Mouse (Mus musculus): ENCODE measurements around the gene Mtcl1.

Gene Mtcl1

DNA sequence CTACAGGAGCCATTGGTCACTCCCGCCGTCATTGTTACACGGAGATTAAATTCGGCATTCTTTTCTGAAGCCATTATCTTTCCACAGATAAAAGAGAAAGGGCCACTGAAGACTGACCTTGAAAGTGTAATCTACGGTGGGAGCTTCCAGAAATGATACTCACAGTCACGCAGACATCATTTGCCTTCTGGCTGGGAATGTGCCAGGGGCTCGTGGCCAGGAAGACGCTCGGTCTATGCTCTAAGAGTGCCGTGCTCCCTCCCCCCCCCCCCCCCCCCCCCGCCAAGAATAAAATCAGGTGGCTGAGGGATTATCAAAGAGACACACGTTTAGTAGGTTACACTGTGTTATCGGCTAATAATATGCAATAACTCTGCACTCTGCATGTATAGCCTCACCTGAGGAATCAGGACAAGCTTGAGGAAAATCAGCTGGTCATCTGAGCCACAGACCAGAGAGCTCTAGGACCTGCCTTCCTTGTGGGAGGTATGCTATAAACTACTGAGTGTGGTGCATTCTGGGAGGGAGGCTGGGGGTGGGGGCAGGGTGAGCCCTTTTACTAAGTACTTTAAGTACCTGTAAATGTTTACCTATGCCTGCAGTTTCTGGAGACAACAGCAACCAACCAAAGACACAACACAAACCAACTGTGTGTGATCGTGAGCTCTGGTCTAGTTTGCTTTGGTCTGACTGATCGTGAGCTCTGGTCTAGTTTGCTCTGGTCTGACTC, 87.1 kb downstream of the Mtcl1 start:
- DNase-seq (ENCODE audit: low read depth) = no peak

GRCm38 (mm10) chr17:66358026-66358978, 91.2 kb downstream of the Mtcl1 start:
- no peak for DNase-seq (ENCODE audit: low read depth)

DNA sequence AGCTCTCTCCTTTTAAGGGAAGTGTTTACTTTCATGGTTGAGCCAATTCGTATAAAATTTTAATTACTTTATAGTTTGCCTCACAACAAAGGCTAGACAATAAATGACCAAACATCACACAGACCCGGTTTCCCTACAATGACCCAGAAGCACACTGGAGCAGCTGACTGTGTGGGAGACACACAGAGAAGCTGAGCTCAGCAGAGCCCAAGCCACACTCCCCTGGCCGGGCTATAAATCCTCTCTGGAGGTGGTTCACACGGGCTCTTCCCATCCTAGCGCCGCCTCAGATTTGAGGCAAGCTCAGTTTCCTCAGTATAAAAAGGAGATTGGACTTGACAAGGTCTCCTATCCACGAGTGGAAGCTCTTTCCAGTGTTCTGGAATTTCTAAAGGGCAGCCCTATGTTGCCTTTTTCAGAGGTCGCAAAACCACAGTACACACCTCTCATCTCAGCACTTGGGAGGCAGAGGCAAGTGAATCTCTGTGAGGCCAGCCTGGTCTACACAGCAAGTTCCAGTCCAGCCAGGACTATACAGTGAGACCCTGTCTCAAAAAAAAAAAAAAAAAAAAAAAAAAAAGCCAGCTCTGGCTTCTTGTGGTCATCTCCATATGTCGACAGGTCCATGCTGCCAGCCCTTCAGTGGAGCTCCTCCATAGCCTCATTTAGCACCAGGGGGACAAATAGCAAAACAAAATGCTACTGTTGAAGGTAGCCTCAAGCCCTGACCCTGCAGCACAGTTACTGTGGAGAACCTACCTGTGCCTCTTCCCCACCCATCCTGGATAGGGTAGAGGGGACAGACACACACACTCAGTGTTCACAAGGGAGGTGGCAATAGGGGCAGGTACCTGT, 92.2 kb downstream of the Mtcl1 start:
- no peak for DNase-seq (ENCODE audit: low read depth)

GRCm38 (mm10) chr17:66353907-66354306, 95.6 kb downstream of the Mtcl1 start:
- DNase-seq (ENCODE audit: low read depth) = no peak

GRCm38 (mm10) chr17:66352847-66353643, 96.5 kb downstream of the Mtcl1 start:
- DNase-seq (ENCODE audit: low read depth) = no peak

DNA sequence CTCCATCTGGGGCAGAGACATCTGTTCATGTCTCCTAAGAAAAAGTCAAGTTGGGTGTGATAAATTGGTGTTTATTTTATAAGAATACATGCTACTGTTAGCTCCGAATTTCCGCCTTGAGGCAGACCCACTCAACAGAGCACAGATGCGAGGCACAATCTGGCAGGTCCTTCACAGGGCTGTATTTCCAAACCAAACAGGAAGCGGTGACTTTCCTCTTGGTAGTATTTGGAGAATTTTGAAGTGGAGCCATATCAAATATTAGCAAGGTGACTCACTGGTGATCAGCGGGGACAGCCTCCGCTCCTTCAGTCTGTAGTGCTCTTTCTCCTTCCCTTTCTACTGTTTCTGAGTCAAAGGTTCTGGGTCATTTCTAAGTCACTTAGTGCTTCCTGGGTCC, 97.3 kb downstream of the Mtcl1 start:
- DNase-seq (ENCODE audit: low read depth) = no peak

- no peak for DNase-seq (ENCODE audit: low read depth)
These were observed 98.9 kb downstream of the Mtcl1 start for GRCm38 (mm10) chr17:66350689-66351088.

DNA sequence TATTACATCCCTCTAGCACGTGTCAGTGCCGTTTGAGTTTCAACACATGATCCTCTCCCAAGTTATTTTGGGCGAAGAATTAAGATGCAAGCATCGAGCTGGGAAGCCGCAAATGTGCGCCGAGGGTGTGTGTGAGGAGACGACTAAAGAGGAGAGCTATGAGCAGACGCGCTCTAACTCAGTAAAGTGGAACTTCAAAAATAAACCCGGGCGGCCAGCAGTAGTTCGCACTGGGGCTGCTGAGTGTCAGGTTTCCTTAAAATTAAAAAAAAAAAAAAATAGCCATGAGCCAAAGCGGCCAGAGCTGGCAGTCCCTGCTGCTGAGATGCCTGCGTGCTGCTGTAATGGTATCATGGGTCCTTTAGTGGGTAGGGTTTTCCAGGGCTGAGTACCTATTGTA, 99.4 kb downstream of the Mtcl1 start:
- no peak for DNase-seq (ENCODE audit: low read depth)

- no peak for DNase-seq (ENCODE audit: low read depth)
These were observed 103.2 kb downstream of the Mtcl1 start for GRCm38 (mm10) chr17:66346378-66346777.

GRCm38 (mm10) chr17:66345680-66346079, 103.9 kb downstream of the Mtcl1 start:
- DNase-seq (ENCODE audit: low read depth) = no peak

DNA sequence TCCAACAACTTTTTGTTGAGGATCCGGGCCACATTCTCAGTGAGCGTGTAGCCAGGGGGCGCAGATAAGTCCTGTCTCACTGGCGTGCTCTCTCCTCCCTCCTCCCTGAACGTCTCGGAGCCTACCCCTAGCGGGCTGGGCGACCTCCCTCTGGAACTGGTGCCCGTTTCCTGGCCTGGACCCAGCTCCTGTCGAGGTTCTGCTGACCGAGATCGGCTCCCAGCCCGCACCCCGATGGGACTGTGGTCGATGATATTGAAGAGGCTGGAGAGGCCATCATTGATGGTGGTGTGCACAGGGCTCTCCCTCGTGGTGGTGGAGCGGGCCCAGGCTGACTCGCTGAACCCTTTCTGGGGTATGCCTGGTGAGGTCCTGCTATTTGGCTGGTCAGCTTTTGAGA, 106.6 kb downstream of the Mtcl1 start:
- DNase-seq (ENCODE audit: low read depth) = no peak

DNA sequence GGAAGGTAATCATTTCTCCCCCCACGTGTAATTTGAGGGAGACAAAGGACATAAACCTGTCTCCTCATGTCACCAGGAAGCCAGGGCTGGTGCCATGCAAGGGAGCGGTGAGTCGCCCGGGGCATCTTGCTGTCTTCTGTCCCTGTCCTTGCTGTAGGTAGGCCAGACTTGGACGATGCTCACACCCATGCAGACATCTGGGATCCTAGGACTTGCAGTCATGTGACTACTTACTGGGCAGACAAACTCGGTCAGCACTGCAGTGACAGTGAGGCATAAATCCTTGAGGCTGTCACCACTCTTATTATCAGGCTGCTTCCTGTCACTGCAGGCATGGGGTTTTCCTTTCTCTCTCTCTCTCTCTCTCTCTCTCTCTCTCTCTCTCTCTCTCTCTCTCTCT, 107.9 kb downstream of the Mtcl1 start:
- DNase-seq (ENCODE audit: low read depth) = no peak

DNA sequence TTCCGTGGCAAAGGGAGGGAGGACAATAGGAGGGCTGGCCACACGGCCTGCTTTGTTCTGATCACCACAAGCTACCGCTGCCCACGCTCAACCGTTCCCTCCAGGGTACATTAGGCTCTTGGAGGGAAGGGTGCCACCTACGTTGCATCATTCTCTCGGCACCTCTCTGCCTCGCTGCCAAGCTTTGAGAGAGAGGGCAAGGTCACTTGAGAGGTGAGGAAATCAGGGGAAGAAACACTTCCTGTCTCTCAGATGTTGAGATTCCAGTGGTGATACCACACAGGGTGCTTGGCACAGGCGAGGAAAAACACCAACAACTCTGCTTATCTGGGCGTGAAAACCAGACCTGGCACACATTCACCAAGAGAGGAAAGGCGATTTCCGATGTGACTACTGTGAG, 108.8 kb downstream of the Mtcl1 start:
- no peak for DNase-seq (ENCODE audit: low read depth)

GRCm38 (mm10) chr17:66337929-66338328, 111.6 kb downstream of the Mtcl1 start:
- no peak for DNase-seq (ENCODE audit: low read depth)

DNA sequence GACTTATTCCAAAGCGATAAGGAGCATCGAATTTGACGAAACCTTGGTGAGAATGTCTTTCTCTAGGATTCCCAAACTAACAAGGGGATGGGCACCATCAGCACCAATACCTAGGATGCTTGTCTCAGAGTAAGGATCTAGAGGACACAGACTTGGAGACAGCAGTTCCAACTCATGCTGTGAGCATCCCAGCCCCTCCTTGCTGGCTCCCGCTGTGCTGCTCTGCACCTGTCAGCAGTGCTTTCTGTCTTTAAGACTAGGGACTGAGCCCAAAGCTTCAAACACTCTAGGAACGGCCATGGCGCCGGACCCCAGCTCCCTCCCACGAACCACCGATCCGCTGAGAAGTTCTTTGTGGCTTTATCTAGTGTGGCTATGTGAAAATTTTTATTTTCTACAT, 114.0 kb downstream of the Mtcl1 start:
- DNase-seq (ENCODE audit: low read depth) = no peak

DNA sequence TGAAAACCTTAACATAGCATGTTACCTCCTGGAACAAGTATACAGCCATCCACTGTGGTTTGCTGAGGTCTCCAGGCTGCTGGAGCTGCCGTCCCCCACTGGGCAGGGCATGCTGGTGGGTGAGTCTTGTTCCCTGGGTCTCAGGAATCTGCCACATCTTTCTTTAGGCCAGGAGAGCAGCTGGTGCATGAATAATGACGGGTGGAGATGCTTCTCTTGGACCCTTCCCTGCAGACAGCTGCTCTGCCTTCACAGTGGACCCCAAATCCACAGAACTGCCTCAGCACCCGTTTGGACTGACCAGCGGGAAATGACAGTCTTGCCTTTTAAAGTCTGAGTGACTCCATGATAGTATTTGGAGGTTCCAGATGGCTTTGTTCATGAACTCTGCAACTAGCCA, 114.7 kb downstream of the Mtcl1 start:
- DNase-seq (ENCODE audit: low read depth) = no peak

GRCm38 (mm10) chr17:66331207-66331606, 118.3 kb downstream of the Mtcl1 start:
- DNase-seq (ENCODE audit: low read depth) = no peak

DNA sequence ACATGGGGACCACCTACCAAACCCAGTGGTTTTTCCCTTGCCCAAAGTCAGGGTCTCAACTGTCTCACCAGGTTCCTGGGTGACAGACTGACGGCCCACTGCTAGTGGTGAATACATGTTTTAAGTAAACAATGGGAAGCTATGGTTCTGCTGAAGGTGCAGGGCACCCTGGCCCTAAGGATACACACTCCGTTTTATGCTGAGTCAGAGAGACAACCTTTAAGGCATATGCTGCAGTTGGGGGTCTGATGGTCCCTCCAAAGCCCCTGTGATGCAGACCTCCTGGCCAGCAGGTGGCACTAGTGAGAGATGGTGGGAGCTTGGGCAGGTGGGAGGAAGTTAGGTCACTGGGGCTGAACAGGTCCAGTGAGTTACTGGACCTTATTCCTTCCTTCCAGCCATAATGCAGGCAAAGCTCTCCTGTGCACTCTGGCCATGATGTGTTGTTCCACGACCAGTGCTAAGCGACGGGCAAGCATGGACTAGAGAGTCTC, 123.0 kb downstream of the Mtcl1 start:
- DNase-seq (ENCODE audit: low read depth) = no peak

DNA sequence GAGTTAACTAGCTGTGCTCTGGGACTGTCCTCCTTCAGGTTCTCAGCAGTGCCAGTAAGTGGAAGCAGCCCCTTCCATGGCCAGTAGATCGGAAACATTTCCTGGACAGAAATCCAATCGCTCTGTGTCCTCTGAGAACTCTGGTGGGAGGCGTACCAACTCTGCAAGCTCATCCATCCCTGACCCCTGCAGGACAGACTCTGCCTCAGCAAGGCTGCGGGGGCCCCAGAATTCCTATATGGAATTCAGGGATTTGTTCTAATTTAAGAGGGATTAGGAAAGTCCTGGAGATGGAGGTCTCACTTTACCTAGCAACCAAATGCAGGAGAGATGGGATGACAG, 123.4 kb downstream of the Mtcl1 start:
- no peak for DNase-seq (ENCODE audit: low read depth)

GRCm38 (mm10) chr17:66325440-66326203, 123.9 kb downstream of the Mtcl1 start:
- DNase-seq (ENCODE audit: low read depth) = no peak

- DNase-seq (ENCODE audit: low read depth) = no peak
These were observed 124.7 kb downstream of the Mtcl1 start for GRCm38 (mm10) chr17:66324836-66325235.

Data from induced T-regulatory cell, adult 2 months (primary cell).